Mouse (Mus musculus): Measurements from ENCODE around the gene Zfp932.
"Not testable (repeated sequence)": the region's sequence is repeated elsewhere in the genome, so short reads cannot be mapped to it uniquely, and the experiment has no call there.

- TF ChIP-seq EP300, CTCF (IDR thresholded peaks at IDR 0.05; ENCODE audit: low read depth): not testable (repeated sequence)
Measured at GRCm38 (mm10) chr5:109995461-109995860, 860 bp upstream of the Zfp932 start.
